Mouse (Mus musculus) ES-E14 (cell line): ENCODE measurements around the gene Ldlrad3.

Experiments used
- HCFC1 ChIP-seq: IDR thresholded peaks from 2 replicates; pipeline ENCODE4 v1.6.1; 2012; ENCODE audit warnings: low read length, inconsistent platforms, borderline replicate concordance; ENCODE audit not compliant: insufficient read depth
- MAFK ChIP-seq: IDR thresholded peaks from 2 replicates; pipeline ENCODE4 v1.6.1; 2014; ENCODE audit warnings: mild to moderate bottlenecking, low read depth, low read length, inconsistent platforms; ENCODE audit not compliant: insufficient read depth

- TF ChIP-seq HCFC1, result no peak
- no peak for TF ChIP-seq MAFK
These were observed 146.2 kb downstream of the Ldlrad3 start for GRCm38 (mm10) chr2:102040011-102040410.
